In genomic region chr12:113155076-113155771, GRCm38 (mm10) we compare ENCODE assay signal across 1 mouse cellular context.
A peak's percentile ranks its signal among the peaks of the same experiment; 100 is the strongest.
TF ChIP-seq lines count a peak whose summit lies in the region.

No protein-coding gene starts in this region.

TF ChIP-seq in CH12.LX, 34 proteins besides CTCF, POLR2A, EP300 and RAD21 (continued from another document):
- TF ChIP-seq KAT2A (IDR thresholded peaks at IDR 0.05; ENCODE audit: insufficient replicate concordance, low read length): no peak
- TF ChIP-seq MXI1 (IDR thresholded peaks at IDR 0.05; ENCODE audit: low read depth, low read length): no peak
- no peak for TF ChIP-seq TBP (conservative IDR thresholded peaks at IDR 0.05; ENCODE audit: low read depth, low read length)
- no peak for TF ChIP-seq JUN (IDR thresholded peaks at IDR 0.05; ENCODE audit: insufficient read depth, low read depth, low read length)
- 0 out of 2 replicates have a peak, but pooled peaks have one; percentile 12 for TF ChIP-seq RCOR1 (conservative IDR thresholded peaks at IDR 0.05; ENCODE audit: low read depth, low read length)
- no peak for TF ChIP-seq CHD2 (IDR thresholded peaks at IDR 0.05; ENCODE audit: low read length)
TF ChIP-seq in CH12.LX: peak in this region for 4.
